Comparison of ENCODE assay signal across 27 mouse cellular contexts in the genomic region with DNA sequence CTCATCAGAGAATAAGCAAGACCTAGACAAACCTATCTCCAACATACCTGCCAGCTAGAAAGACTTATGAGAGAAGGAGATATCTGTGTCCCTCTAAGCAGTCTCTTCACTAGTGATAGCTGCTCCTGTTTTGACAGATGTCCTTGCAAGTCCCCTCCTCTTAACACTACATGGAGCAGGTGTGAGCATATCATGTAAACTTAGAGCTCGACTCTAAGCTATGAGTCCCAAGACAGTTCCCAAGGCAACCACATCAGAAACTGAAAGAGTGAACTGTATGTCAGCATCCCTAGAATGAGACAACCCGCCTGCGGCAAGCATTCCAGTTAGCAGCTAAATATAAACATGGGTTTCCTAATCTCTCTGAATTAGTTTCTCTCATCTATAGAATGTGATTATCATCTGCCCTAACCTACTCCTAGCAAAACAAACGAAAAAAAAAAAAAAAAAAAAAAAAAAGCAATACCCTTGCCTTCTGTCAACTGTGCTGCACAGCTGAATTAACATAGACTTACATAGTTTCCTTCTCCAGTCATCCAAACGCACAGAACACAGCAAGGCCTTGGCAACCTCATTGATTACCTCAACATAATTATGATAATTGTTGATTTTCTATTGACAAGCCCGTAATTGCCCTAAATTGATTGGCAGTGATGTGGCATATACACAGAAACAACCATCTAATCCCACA.
DNase-seq lines count a peak whose midpoint lies in the region; ATAC-seq and TF ChIP-seq lines count a peak whose summit lies in the region.
"Had no signal": no experiment of that assay in that cellular context is flagged by ENCODE, and none has a peak within 500 bp of the region (broad histone marks: within the 10 kb centered on the region; RNA-seq: fewer than 3 reads in every experiment).

No protein-coding gene starts in this region.

- no peak overlapping the region for H3K27ac ChIP-seq in forebrain, postnatal 0 days (ENCODE audit: low read depth, low read length)
- H3K27ac ChIP-seq in forebrain, embryonic 11.5 days (ENCODE audit: low read depth, low read length), result no peak overlapping the region
- no peak overlapping the region for H3K27ac ChIP-seq in neural tube, embryonic 13.5 days (replicated peaks)
- no peak overlapping the region for H3K27ac ChIP-seq in neural tube, embryonic 15.5 days (replicated peaks)
- H3K27ac ChIP-seq in midbrain, postnatal 0 days (ENCODE audit: low read depth, low read length), result no peak overlapping the region
- no peak overlapping the region for H3K27ac ChIP-seq in heart, embryonic 10.5 days
- H3K27ac ChIP-seq: heart, embryonic 15.5 days; hindbrain, embryonic 13.5 days; intestine, embryonic 15.5 days; liver, embryonic 14.5 days; macrophage; stomach, embryonic 15.5 days had no signal

- no peak overlapping the region for H3K9ac ChIP-seq in forebrain, postnatal 0 days
- H3K9ac ChIP-seq in forebrain, embryonic 11.5 days (ENCODE audit: low read length), result no peak overlapping the region
- H3K9ac ChIP-seq in neural tube, embryonic 13.5 days, result no peak overlapping the region
- no peak overlapping the region for H3K9ac ChIP-seq in neural tube, embryonic 15.5 days (replicated peaks)
- H3K9ac ChIP-seq in midbrain, postnatal 0 days (replicated peaks; ENCODE audit: low read length, poor library complexity, severe bottlenecking), result no peak overlapping the region
- H3K9ac ChIP-seq: heart, embryonic 15.5 days; hindbrain, embryonic 13.5 days; intestine, embryonic 15.5 days; liver, embryonic 14.5 days; stomach, embryonic 15.5 days had no signal

- no peaks in the 10 kb centered on the region for H3K27me3 ChIP-seq in forebrain, postnatal 0 days (ENCODE audit: insufficient read depth, low read length)
- no peaks in the 10 kb centered on the region for H3K27me3 ChIP-seq in forebrain, embryonic 11.5 days (ENCODE audit: control insufficient read depth, insufficient read depth, low read length)
- no peaks in the 10 kb centered on the region for H3K27me3 ChIP-seq in neural tube, embryonic 13.5 days
- no peaks in the 10 kb centered on the region for H3K27me3 ChIP-seq in neural tube, embryonic 15.5 days (replicated peaks)
- no peaks in the 10 kb centered on the region for H3K27me3 ChIP-seq in midbrain, postnatal 0 days (ENCODE audit: insufficient read depth, low read length)
- no peaks in the 10 kb centered on the region for H3K27me3 ChIP-seq in heart, embryonic 10.5 days (ENCODE audit: insufficient read depth, poor library complexity, severe bottlenecking)
- H3K27me3 ChIP-seq: CH12.LX; heart, embryonic 15.5 days; hindbrain, embryonic 13.5 days; intestine, embryonic 15.5 days; stomach, embryonic 15.5 days had no signal

- no peak for TF ChIP-seq CTCF in forebrain, postnatal 0 days (IDR thresholded peaks at IDR 0.05; ENCODE audit: low read depth)
- TF ChIP-seq CTCF in midbrain, postnatal 0 days (IDR thresholded peaks at IDR 0.05), result no peak

- DNase-seq in forebrain, postnatal 0 days, result peak; percentile 61
- DNase-seq in forebrain, embryonic 11.5 days (ENCODE audit: low spot score), result no peak
- peak; percentile 9 for DNase-seq in layer of hippocampus, adult 9-11 months
- no peak for DNase-seq in layer of hippocampus, adult 11-12 months (ENCODE audit: low spot score)
- peak; percentile 17 for DNase-seq in midbrain, postnatal 0 days (ENCODE audit: low spot score)
- no peak for DNase-seq in heart, embryonic 10.5 days (ENCODE audit: low spot score)
- DNase-seq: adrenal gland, adult 2 months; adrenal gland, postnatal 36 days; cerebellum, adult 8-10 months; cerebellum, postnatal 25 days; gastrocnemius, postnatal 14 days; kidney, adult 2 months; kidney, postnatal 36 days; layer of hippocampus, postnatal 36 days; liver; lung, adult 2 months; lung, postnatal 10 days had no signal

- WGBS in forebrain, postnatal 0 days, result 34% methylated on average over 6 of the region's 6 CpGs
- WGBS in forebrain, embryonic 11.5 days, result 70% methylated on average over 6 of the region's 6 CpGs
- WGBS in neural tube, embryonic 13.5 days, result 60% methylated on average over 6 of the region's 6 CpGs
- WGBS in neural tube, embryonic 15.5 days, result 61% methylated on average over 6 of the region's 6 CpGs
- WGBS in midbrain, postnatal 0 days, result 53% methylated on average over 6 of the region's 6 CpGs
- WGBS in heart, embryonic 10.5 days, result 48% methylated on average over 6 of the region's 6 CpGs

- H3K9me3 ChIP-seq in forebrain, postnatal 0 days (ENCODE audit: low read length), result no peaks in the 10 kb centered on the region
- H3K9me3 ChIP-seq in forebrain, embryonic 11.5 days (ENCODE audit: control insufficient read depth, low read length), result no peaks in the 10 kb centered on the region
- no peaks in the 10 kb centered on the region for H3K9me3 ChIP-seq in neural tube, embryonic 13.5 days
- H3K9me3 ChIP-seq in neural tube, embryonic 15.5 days (replicated peaks), result no peaks in the 10 kb centered on the region
- no peaks in the 10 kb centered on the region for H3K9me3 ChIP-seq in midbrain, postnatal 0 days (ENCODE audit: low read length)
- H3K9me3 ChIP-seq in heart, embryonic 10.5 days, result no peaks in the 10 kb centered on the region
- H3K9me3 ChIP-seq: heart, embryonic 15.5 days; hindbrain, embryonic 13.5 days; intestine, embryonic 15.5 days; stomach, embryonic 15.5 days had no signal

- H3K4me2 ChIP-seq in forebrain, postnatal 0 days (ENCODE audit: low read depth), result no peak overlapping the region
- no peak overlapping the region for H3K4me2 ChIP-seq in forebrain, embryonic 11.5 days (ENCODE audit: low read depth, low read length, severe bottlenecking)
- H3K4me2 ChIP-seq in neural tube, embryonic 13.5 days, result no peak overlapping the region
- no peak overlapping the region for H3K4me2 ChIP-seq in neural tube, embryonic 15.5 days
- H3K4me2 ChIP-seq in midbrain, postnatal 0 days (ENCODE audit: low read depth, low read length, poor library complexity, severe bottlenecking), result no peak overlapping the region
- H3K4me2 ChIP-seq: heart, embryonic 15.5 days; hindbrain, embryonic 13.5 days; intestine, embryonic 15.5 days; stomach, embryonic 15.5 days had no signal

- peak; percentile 87 for ATAC-seq in forebrain, postnatal 0 days
- ATAC-seq in forebrain, embryonic 11.5 days (replicated peaks; ENCODE audit: low FRiP score), result no peak
- peak; percentile 49; the same call in 1 of the 2 replicates for ATAC-seq in neural tube, embryonic 13.5 days (ENCODE audit: low read depth)
- no peak for ATAC-seq in neural tube, embryonic 15.5 days (ENCODE audit: low FRiP score)
- ATAC-seq in midbrain, postnatal 0 days (ENCODE audit: low FRiP score), result no peak
- ATAC-seq: activated CD4-positive, CD25-positive, alpha-beta regulatory T cell, adult 4 months; intestine, embryonic 15.5 days had no signal

- H3K4me1 ChIP-seq in forebrain, postnatal 0 days (ENCODE audit: insufficient read depth), result peaks cover 10% of the 10 kb centered on the region; the same call in 1 of the 2 replicates
- H3K4me1 ChIP-seq in forebrain, embryonic 11.5 days (replicated peaks; ENCODE audit: control insufficient read depth, insufficient read depth, low read length), result no peaks in the 10 kb centered on the region
- H3K4me1 ChIP-seq in neural tube, embryonic 13.5 days (replicated peaks), result peaks cover 14% of the 10 kb centered on the region
- H3K4me1 ChIP-seq in neural tube, embryonic 15.5 days, result peaks cover 3% of the 10 kb centered on the region; the same call in 1 of the 2 replicates
- peaks cover 3% of the 10 kb centered on the region; the same call in 1 of the 2 replicates for H3K4me1 ChIP-seq in midbrain, postnatal 0 days (ENCODE audit: insufficient read depth, low read length)
- H3K4me1 ChIP-seq in heart, embryonic 10.5 days, result no peaks in the 10 kb centered on the region
- H3K4me1 ChIP-seq: heart, embryonic 15.5 days; intestine, embryonic 15.5 days; stomach, embryonic 15.5 days had no signal

- H3K4me3 ChIP-seq in forebrain, postnatal 0 days (ENCODE audit: low read depth, low read length), result no peak overlapping the region
- H3K4me3 ChIP-seq in forebrain, embryonic 11.5 days (ENCODE audit: low read depth, low read length), result no peak overlapping the region
- H3K4me3 ChIP-seq in neural tube, embryonic 13.5 days, result no peak overlapping the region
- H3K4me3 ChIP-seq in neural tube, embryonic 15.5 days (replicated peaks), result no peak overlapping the region
- no peak overlapping the region for H3K4me3 ChIP-seq in midbrain, postnatal 0 days (ENCODE audit: low read depth, low read length)
- H3K4me3 ChIP-seq in heart, embryonic 10.5 days, result no peak overlapping the region
- H3K4me3 ChIP-seq: heart, embryonic 15.5 days; hindbrain, embryonic 13.5 days; intestine, embryonic 15.5 days; stomach, embryonic 15.5 days had no signal

- no peaks in the 10 kb centered on the region for H3K36me3 ChIP-seq in forebrain, postnatal 0 days (ENCODE audit: insufficient read depth)
- no peaks in the 10 kb centered on the region for H3K36me3 ChIP-seq in forebrain, embryonic 11.5 days (ENCODE audit: control insufficient read depth, insufficient read depth, low read length)
- H3K36me3 ChIP-seq in neural tube, embryonic 13.5 days, result no peaks in the 10 kb centered on the region
- H3K36me3 ChIP-seq in neural tube, embryonic 15.5 days, result no peaks in the 10 kb centered on the region
- H3K36me3 ChIP-seq in midbrain, postnatal 0 days (ENCODE audit: insufficient read depth, low read length), result no peaks in the 10 kb centered on the region
- no peaks in the 10 kb centered on the region for H3K36me3 ChIP-seq in heart, embryonic 10.5 days
- H3K36me3 ChIP-seq: heart, embryonic 15.5 days; hindbrain, embryonic 13.5 days; intestine, embryonic 15.5 days; stomach, embryonic 15.5 days had no signal

Comparison
In these comparisons a context has a peak if more than half of its experiments do, and no peak if none do; other contexts are left out.
1. ATAC-seq: peak in forebrain, postnatal 0 days (single experiment) and neural tube, embryonic 13.5 days (single experiment); none in forebrain, embryonic 11.5 days (single experiment), neural tube, embryonic 15.5 days (single experiment) and midbrain, postnatal 0 days (single experiment).
2. DNase-seq: peak in forebrain, postnatal 0 days (single experiment), layer of hippocampus, adult 9-11 months (single experiment) and midbrain, postnatal 0 days (single experiment); none in forebrain, embryonic 11.5 days (single experiment), layer of hippocampus, adult 11-12 months (single experiment) and heart, embryonic 10.5 days (single experiment).